Mouse (Mus musculus) forebrain, embryonic 16.5 days (tissue): ENCODE measurements at regions not wholly inside any gene's neighbourhood (a gene's known extent, or its start where the extent isn't known, plus 50 kb on each side); places are given as distances from the start of the nearest gene placed in this dataset.

Experiments used
- ATAC-seq: fragments of 200-750 bp; cut with Nextera tagmentation; 2 replicates; pipeline ENCODE4 v1.8.0; 2017; ENCODE audit warnings: mild to moderate bottlenecking, moderate library complexity
- H3K27ac ChIP-seq: fragments of 300-500 bp; sonication (generic); 2 replicates; pipeline ENCODE4 v1.5.1; 2014; ENCODE audit warnings: low read length, control low read depth
- H3K27me3 ChIP-seq: fragments of 300-500 bp; sonication (generic); replicated peaks from 2 replicates; pipeline ENCODE4 v1.6.1; 2014; ENCODE audit warnings: low read length; ENCODE audit not compliant: control insufficient read depth, insufficient read depth
- H3K36me3 ChIP-seq: fragments of 300-500 bp; sonication (generic); 2 replicates; pipeline ENCODE4 v1.6.1; 2014; ENCODE audit not compliant: control insufficient read depth, insufficient read depth
- H3K4me1 ChIP-seq: fragments of 300-500 bp; sonication (generic); replicated peaks from 2 replicates; pipeline ENCODE4 v1.6.1; 2014; ENCODE audit warnings: low read length; ENCODE audit not compliant: control insufficient read depth, insufficient read depth
- H3K4me2 ChIP-seq: fragments of 300-500 bp; sonication (generic); 2 replicates; pipeline ENCODE4 v1.6.1; 2014; ENCODE audit warnings: mild to moderate bottlenecking, low read length, control low read depth
- H3K4me3 ChIP-seq: fragments of 300-500 bp; sonication (generic); replicated peaks from 2 replicates; pipeline ENCODE4 v1.5.1; 2014; ENCODE audit warnings: mild to moderate bottlenecking, low read length, control low read depth
- H3K9ac ChIP-seq: fragments of 300-500 bp; sonication (generic); replicated peaks from 2 replicates; pipeline ENCODE4 v1.6.1; 2014; ENCODE audit warnings: low read depth, low read length, control low read depth
- H3K9me3 ChIP-seq: fragments of 300-500 bp; sonication (generic); 2 replicates; pipeline ENCODE4 v1.6.1; 2016; ENCODE audit warnings: low read length; ENCODE audit not compliant: control insufficient read depth
- WGBS: fragments of 180-500 bp; shearing (Covaris S2); extraction: QIAGEN DNeasy Blood & Tissue Kit; methylation state at CpG from one replicate; pipeline ENCODE4 v1.1.7; 2014; 5-methylcytosine and 5-hydroxymethylcytosine counted together

GRCm38 (mm10) chr5:10495086-10495485, 248.8 kb upstream of the Gm5152 start:
- WGBS: 85% methylated on average over 2 of the region's 2 CpGs
- Histone ChIP-seq H3K27me3 (no peaks in the 10 kb centered on the region), H3K9ac (no peak overlapping the region), H3K36me3 (no peaks in the 10 kb centered on the region), H3K4me3 (no peak overlapping the region), H3K27ac (no peak overlapping the region), H3K4me1 (no peaks in the 10 kb centered on the region), H3K4me2 (no peak overlapping the region), H3K9me3 (peaks cover 6% of the 10 kb centered on the region; the same call in 1 of the 2 replicates)
- no peak for ATAC-seq

- no peak overlapping the region for H3K27ac ChIP-seq
- no peak overlapping the region for H3K9ac ChIP-seq
- no peaks in the 10 kb centered on the region for H3K27me3 ChIP-seq
- ATAC-seq: no peak
- H3K4me3 ChIP-seq: no peak overlapping the region
- WGBS: 70% methylated on average over 1 of the region's 1 CpGs
- no peak overlapping the region for H3K4me2 ChIP-seq
- no peaks in the 10 kb centered on the region for H3K4me1 ChIP-seq
- no peaks in the 10 kb centered on the region for H3K36me3 ChIP-seq
- H3K9me3 ChIP-seq: no peaks in the 10 kb centered on the region
These were observed 231.7 kb upstream of the Gm5152 start for GRCm38 (mm10) chr5:10478073-10478472.

- Histone ChIP-seq H3K9me3 (no peaks in the 10 kb centered on the region), H3K9ac (no peak overlapping the region), H3K4me1 (no peaks in the 10 kb centered on the region), H3K27ac (no peak overlapping the region), H3K4me3 (no peak overlapping the region), H3K36me3 (no peaks in the 10 kb centered on the region), H3K27me3 (no peaks in the 10 kb centered on the region), H3K4me2 (no peak overlapping the region)
- ATAC-seq: no peak
These were observed 231.1 kb upstream of the Gm5152 start for GRCm38 (mm10) chr5:10477461-10477860.

GRCm38 (mm10) chr5:10446584-10446983, 200.3 kb upstream of the Gm5152 start:
- H3K36me3 ChIP-seq: no peaks in the 10 kb centered on the region

GRCm38 (mm10) chr5:10417691-10418217, 171.4 kb upstream of the Gm5152 start:
- peak; percentile 38; the same call in 1 of the 2 replicates for ATAC-seq
- no peaks in the 10 kb centered on the region for H3K36me3 ChIP-seq
- H3K9me3 ChIP-seq: no peaks in the 10 kb centered on the region
- H3K27me3 ChIP-seq: no peaks in the 10 kb centered on the region
- peaks cover 3% of the 10 kb centered on the region; the same call in 1 of the 2 replicates for H3K4me1 ChIP-seq
- WGBS: 1% methylated on average over 2 of the region's 2 CpGs
- H3K27ac ChIP-seq: no peak overlapping the region
- H3K9ac ChIP-seq: no peak overlapping the region
- H3K4me2 ChIP-seq: no peak overlapping the region
- H3K4me3 ChIP-seq: no peak overlapping the region

More at GRCm38 (mm10) chr5:10446584-10446983, 200.3 kb upstream of the Gm5152 start:
- no peak overlapping the region for H3K4me3 ChIP-seq
- H3K4me2 ChIP-seq: no peak overlapping the region
- no peak overlapping the region for H3K27ac ChIP-seq
- no peak overlapping the region for H3K9ac ChIP-seq
- no peaks in the 10 kb centered on the region for H3K4me1 ChIP-seq
- ATAC-seq: no peak
- H3K9me3 ChIP-seq: no peaks in the 10 kb centered on the region
- 86% methylated on average over 2 of the region's 2 CpGs for WGBS
- H3K27me3 ChIP-seq: no peaks in the 10 kb centered on the region

- Histone ChIP-seq H3K4me2 (no peak overlapping the region), H3K4me3 (no peak overlapping the region), H3K9ac (no peak overlapping the region), H3K27me3 (no peaks in the 10 kb centered on the region), H3K9me3 (no peaks in the 10 kb centered on the region), H3K27ac (no peak overlapping the region), H3K4me1 (peaks cover 3% of the 10 kb centered on the region; the same call in 1 of the 2 replicates), H3K36me3 (no peaks in the 10 kb centered on the region)
- peak; percentile 76 for ATAC-seq
- WGBS: 21% methylated on average over 6 of the region's 6 CpGs
These were observed 170.6 kb upstream of the Gm5152 start for GRCm38 (mm10) chr5:10416949-10417348.

- H3K4me1 ChIP-seq: peaks cover 3% of the 10 kb centered on the region; the same call in 1 of the 2 replicates
- WGBS: 65% methylated on average over 1 of the region's 1 CpGs
- no peak overlapping the region for H3K4me3 ChIP-seq
- H3K4me2 ChIP-seq: no peak overlapping the region
- no peaks in the 10 kb centered on the region for H3K27me3 ChIP-seq
- no peak for ATAC-seq
- H3K36me3 ChIP-seq: no peaks in the 10 kb centered on the region
- H3K27ac ChIP-seq: no peak overlapping the region
- no peak overlapping the region for H3K9ac ChIP-seq
- no peaks in the 10 kb centered on the region for H3K9me3 ChIP-seq
These were observed 167.7 kb upstream of the Gm5152 start for GRCm38 (mm10) chr5:10414019-10414418.

GRCm38 (mm10) chr5:10393571-10393970, 147.2 kb upstream of the Gm5152 start:
- no peak overlapping the region for H3K4me3 ChIP-seq
- 89% methylated on average over 5 of the region's 5 CpGs for WGBS
- H3K4me2 ChIP-seq: no peak overlapping the region
- no peaks in the 10 kb centered on the region for H3K9me3 ChIP-seq
- H3K27ac ChIP-seq: no peak overlapping the region
- H3K36me3 ChIP-seq: no peaks in the 10 kb centered on the region
- ATAC-seq: no peak
- no peaks in the 10 kb centered on the region for H3K27me3 ChIP-seq
- H3K4me1 ChIP-seq: no peaks in the 10 kb centered on the region
- H3K9ac ChIP-seq: no peak overlapping the region

GRCm38 (mm10) chr5:10388991-10389390, 142.7 kb upstream of the Gm5152 start:
- no peaks in the 10 kb centered on the region for H3K27me3 ChIP-seq
- no peak for ATAC-seq
- H3K4me3 ChIP-seq: no peak overlapping the region
- no peak overlapping the region for H3K27ac ChIP-seq
- H3K4me2 ChIP-seq: no peak overlapping the region
- H3K36me3 ChIP-seq: no peaks in the 10 kb centered on the region
- H3K9ac ChIP-seq: no peak overlapping the region
- no peaks in the 10 kb centered on the region for H3K4me1 ChIP-seq
- WGBS: 87% methylated on average over 1 of the region's 1 CpGs
- H3K9me3 ChIP-seq: no peaks in the 10 kb centered on the region

GRCm38 (mm10) chr5:10352126-10352525, 105.8 kb upstream of the Gm5152 start:
- no peak overlapping the region for H3K4me3 ChIP-seq
- no peaks in the 10 kb centered on the region for H3K9me3 ChIP-seq
- no peaks in the 10 kb centered on the region for H3K4me1 ChIP-seq
- no peaks in the 10 kb centered on the region for H3K27me3 ChIP-seq
- H3K9ac ChIP-seq: no peak overlapping the region
- no peak overlapping the region for H3K27ac ChIP-seq
- no peak for ATAC-seq
- whole genome bisulfite sequencing: 92% methylated on average over 2 of the region's 2 CpGs
- H3K36me3 ChIP-seq: no peaks in the 10 kb centered on the region
- no peak overlapping the region for H3K4me2 ChIP-seq
